Mouse (Mus musculus) embryonic facial prominence, embryonic 15.5 days (tissue): ENCODE data around the gene Zranb3. TPM values are rescaled to one million over a fixed set of nuclear protein-coding genes. Genes with fewer than 3 reads are reported as not detected.

ENCODE experiments used
- ATAC-seq: fragments of 200-750 bp; cut with Nextera tagmentation; 2 replicates; pipeline ENCODE4 v1.8.0; 2017; ENCODE audit warnings: low read depth, moderate TSS enrichment; ENCODE audit not compliant: insufficient number of reproducible peaks, low FRiP score, low TSS enrichment
- H3K27ac ChIP-seq: fragments of 300-500 bp; sonication (generic); replicated peaks from 2 replicates; pipeline ENCODE4 v1.5.1; 2015; ENCODE audit warnings: mild to moderate bottlenecking, inconsistent platforms
- H3K27me3 ChIP-seq: fragments of 300-500 bp; sonication (generic); 2 replicates; pipeline ENCODE4 v1.6.1; 2015; ENCODE audit warnings: inconsistent platforms
- H3K36me3 ChIP-seq: fragments of 300-500 bp; sonication (generic); 2 replicates; pipeline ENCODE4 v1.6.1; 2015; ENCODE audit warnings: mild to moderate bottlenecking, inconsistent platforms
- H3K4me1 ChIP-seq: fragments of 300-500 bp; sonication (generic); 2 replicates; pipeline ENCODE4 v1.6.1; 2015; ENCODE audit warnings: inconsistent platforms
- H3K4me2 ChIP-seq: fragments of 300-500 bp; sonication (generic); replicated peaks from 2 replicates; pipeline ENCODE4 v1.6.1; 2015; ENCODE audit warnings: mild to moderate bottlenecking, inconsistent platforms
- H3K4me3 ChIP-seq: fragments of 300-500 bp; sonication (generic); replicated peaks from 2 replicates; pipeline ENCODE4 v1.5.1; 2015; ENCODE audit warnings: mild to moderate bottlenecking, inconsistent platforms
- H3K9ac ChIP-seq: fragments of 300-500 bp; sonication (generic); 2 replicates; pipeline ENCODE4 v1.6.1; 2015; ENCODE audit warnings: inconsistent platforms
- H3K9me3 ChIP-seq: fragments of 300-500 bp; sonication (generic); replicated peaks from 2 replicates; pipeline ENCODE4 v1.6.1; 2016; ENCODE audit warnings: inconsistent platforms
- WGBS: fragments of 180-500 bp; shearing (Covaris S2); methylation state at CpG from one replicate; pipeline ENCODE4 v1.1.7; 2015; 5-methylcytosine and 5-hydroxymethylcytosine counted together
- polyA plus RNA-seq: library from polyadenylated mRNA; unstranded; fragments of >200 nt; fragmentation: Nextera tagmentation; extraction: Ambion mirVana; gene quantifications from 2 replicates; pipeline ENCODE4 v1.2.1, GENCODE M21; 2015

Zranb3 gene
- polyA plus RNA-seq, 1 experiment from 2014 or later, result 6.4 TPM

DNA sequence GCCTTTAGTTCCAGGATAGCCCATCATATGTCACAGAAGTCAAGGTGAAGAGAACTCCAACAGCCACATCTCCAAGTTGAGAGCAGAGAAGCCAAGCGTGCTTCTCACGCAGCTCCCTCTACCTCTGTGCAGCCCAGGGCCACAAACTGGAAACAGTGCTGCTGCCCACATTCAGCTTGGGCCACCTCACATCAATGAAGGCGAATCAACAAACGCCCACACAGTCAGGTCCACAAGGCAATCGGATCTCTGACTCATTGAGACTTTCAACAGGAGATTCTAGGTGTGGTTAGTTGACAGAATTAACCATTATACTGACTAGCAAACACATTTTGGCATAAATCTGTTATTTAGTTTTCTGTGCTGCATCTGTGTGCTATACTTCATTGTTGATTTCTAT lies 44.2 kb downstream of the Zranb3 start:
- no peaks in the 10 kb centered on the region for H3K36me3 ChIP-seq
- 89% methylated on average over 5 of the region's 5 CpGs for WGBS
- no peaks in the 10 kb centered on the region for H3K4me1 ChIP-seq
- no peaks in the 10 kb centered on the region for H3K27me3 ChIP-seq
- no peak for ATAC-seq
- H3K27ac ChIP-seq, result no peak overlapping the region
- H3K4me3 ChIP-seq, result no peak overlapping the region
- H3K9me3 ChIP-seq, result no peaks in the 10 kb centered on the region
- no peak overlapping the region for H3K9ac ChIP-seq
- no peak overlapping the region for H3K4me2 ChIP-seq

DNA sequence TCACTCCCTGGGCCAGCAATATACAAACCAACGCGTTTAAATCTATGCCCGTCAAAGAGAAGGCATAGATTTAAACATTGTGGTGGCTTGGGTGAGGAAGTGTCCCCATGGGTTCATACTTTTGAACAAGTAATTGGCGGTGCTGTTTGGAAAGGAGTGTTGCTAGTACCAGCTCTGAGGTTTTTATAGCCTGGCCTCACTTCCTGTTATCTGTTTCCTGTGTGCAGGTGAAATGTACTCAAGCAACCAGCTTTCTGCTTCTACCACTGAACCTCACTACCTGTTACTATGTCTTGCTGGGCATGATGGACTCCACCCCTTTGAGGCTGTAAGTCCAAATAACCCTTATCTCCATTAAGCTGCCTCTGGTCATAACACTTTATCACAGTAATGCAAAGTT lies 45.6 kb downstream of the Zranb3 start:
- H3K9me3 ChIP-seq, result no peaks in the 10 kb centered on the region
- no peak for ATAC-seq
- 98% methylated on average over 4 of the region's 4 CpGs for WGBS
- no peaks in the 10 kb centered on the region for H3K4me1 ChIP-seq
- no peak overlapping the region for H3K4me2 ChIP-seq
- no peak overlapping the region for H3K27ac ChIP-seq
- no peaks in the 10 kb centered on the region for H3K36me3 ChIP-seq
- no peak overlapping the region for H3K9ac ChIP-seq
- H3K4me3 ChIP-seq, result no peak overlapping the region
- H3K27me3 ChIP-seq, result no peaks in the 10 kb centered on the region

DNA sequence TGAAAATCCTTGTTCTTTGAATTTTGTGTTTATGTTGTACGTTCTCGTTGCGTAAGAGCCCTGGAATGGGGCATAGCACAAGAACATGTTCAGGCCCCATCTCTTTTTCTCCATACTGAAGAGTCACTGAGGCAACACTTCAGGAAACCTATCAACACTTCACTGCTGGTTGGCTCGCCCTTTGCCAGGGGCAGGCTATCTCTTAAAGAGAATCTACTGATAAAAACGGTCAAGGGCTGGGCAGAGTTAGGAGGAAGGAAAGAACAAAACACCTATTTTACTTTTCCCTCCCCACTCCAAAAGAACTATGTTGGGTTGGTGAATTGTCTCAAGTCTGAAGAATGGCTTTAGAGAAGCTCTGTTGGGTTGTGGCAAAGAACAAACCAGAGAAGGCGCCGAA lies 55.9 kb downstream of the Zranb3 start:
- WGBS, result 90% methylated on average over 7 of the region's 7 CpGs

DNA sequence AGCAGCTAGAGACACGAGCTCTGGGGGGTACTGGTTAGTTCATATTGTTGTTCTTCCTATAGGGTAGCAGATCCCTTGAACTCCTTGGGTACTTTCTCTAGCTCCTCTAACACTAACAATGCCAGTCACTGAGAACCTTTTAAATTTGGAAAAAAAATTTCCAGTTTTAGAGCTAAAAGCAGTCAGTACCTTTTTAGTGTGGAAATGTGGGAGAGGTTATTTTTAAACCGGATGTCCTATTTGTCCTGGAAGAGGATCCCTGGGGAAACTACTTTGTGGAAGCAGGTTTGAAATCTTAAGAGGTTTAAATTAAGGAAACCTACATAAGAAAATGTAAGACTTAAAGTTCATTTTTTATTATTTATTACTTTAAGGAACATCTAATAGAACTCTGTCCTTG lies 56.4 kb downstream of the Zranb3 start:
- no peaks in the 10 kb centered on the region for H3K4me1 ChIP-seq
- H3K27ac ChIP-seq, result no peak overlapping the region
- no peak overlapping the region for H3K4me2 ChIP-seq
- H3K9me3 ChIP-seq, result no peaks in the 10 kb centered on the region
- H3K9ac ChIP-seq, result no peak overlapping the region
- H3K36me3 ChIP-seq, result no peaks in the 10 kb centered on the region
- 78% methylated on average over 2 of the region's 2 CpGs for WGBS
- H3K4me3 ChIP-seq, result no peak overlapping the region
- no peaks in the 10 kb centered on the region for H3K27me3 ChIP-seq
- no peak for ATAC-seq

More for the DNA sequence above, 55.9 kb downstream of the Zranb3 start:
- no peak overlapping the region for H3K27ac ChIP-seq
- no peaks in the 10 kb centered on the region for H3K4me1 ChIP-seq
- H3K4me3 ChIP-seq, result no peak overlapping the region
- H3K9ac ChIP-seq, result no peak overlapping the region
- no peaks in the 10 kb centered on the region for H3K36me3 ChIP-seq
- no peak overlapping the region for H3K4me2 ChIP-seq
- no peaks in the 10 kb centered on the region for H3K27me3 ChIP-seq
- no peak for ATAC-seq
- H3K9me3 ChIP-seq, result no peaks in the 10 kb centered on the region

DNA sequence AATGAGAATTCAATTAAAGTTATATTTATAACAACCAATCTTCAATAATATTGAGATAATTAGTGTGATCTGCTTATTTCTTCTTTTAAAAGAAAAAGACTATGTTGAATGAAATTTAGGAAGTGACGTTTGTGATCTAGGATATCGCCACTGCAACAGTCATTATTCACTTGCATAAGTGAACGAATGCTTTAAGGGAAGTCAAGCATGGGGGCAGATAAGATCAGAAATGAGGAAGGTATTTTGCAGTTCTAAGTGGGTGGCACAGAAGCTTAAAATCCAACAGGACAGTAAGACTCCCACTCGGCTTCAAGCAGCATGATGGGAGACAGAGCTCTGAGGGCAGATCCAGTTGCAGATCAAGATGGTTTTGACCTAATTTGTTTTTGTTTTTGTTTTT lies 58.7 kb downstream of the Zranb3 start:
- ATAC-seq, result no peak
- Histone ChIP-seq H3K4me1 (no peaks in the 10 kb centered on the region), H3K4me3 (no peak overlapping the region), H3K9ac (no peak overlapping the region), H3K36me3 (no peaks in the 10 kb centered on the region), H3K27me3 (no peaks in the 10 kb centered on the region), H3K9me3 (no peaks in the 10 kb centered on the region), H3K4me2 (no peak overlapping the region), H3K27ac (no peak overlapping the region)
- 90% methylated on average over 4 of the region's 4 CpGs for WGBS

DNA sequence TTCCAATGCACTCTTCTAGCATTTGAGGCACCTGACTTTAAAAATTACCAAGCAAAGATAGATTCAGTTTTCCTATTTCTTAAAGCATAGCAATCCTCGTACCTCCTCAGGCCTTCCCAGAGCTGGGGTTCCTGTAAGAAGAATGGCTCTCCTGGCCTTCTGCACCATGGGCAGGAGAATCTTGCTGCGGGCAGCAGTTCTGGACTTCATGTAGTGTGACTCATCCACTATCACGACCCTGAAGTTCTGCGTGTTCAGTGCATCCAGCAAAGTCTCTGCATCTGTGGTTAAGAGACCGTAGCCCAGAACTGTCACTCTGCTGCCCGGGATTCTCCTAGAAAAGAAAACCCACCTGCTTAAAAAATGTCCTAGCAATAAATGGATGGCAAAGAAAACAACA lies 66.6 kb downstream of the Zranb3 start:
- Histone ChIP-seq H3K36me3 (no peaks in the 10 kb centered on the region), H3K27me3 (no peaks in the 10 kb centered on the region), H3K9me3 (no peaks in the 10 kb centered on the region), H3K4me2 (no peak overlapping the region), H3K27ac (no peak overlapping the region), H3K4me1 (no peaks in the 10 kb centered on the region), H3K4me3 (no peak overlapping the region), H3K9ac (no peak overlapping the region)
- ATAC-seq, result no peak
- 86% methylated on average over 6 of the region's 6 CpGs for WGBS

DNA sequence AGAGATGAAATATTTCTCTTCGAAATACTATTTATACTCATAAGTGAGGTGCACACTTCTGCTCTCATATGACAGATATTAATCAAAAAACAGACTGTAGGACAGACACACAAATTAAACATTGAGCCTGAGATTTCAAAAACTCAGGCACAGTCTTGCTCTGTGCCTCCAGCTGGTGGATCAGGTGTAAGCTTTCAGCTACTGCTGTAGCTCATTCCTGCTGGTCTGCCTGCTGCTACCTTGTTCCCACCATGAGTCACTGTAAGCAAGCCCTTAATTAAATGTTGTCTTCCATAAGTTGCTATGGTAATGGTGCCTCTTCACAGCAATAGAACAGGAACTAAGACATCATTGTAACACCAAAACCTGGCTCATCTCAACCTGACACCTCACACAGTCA lies 70.7 kb downstream of the Zranb3 start:
- no peak overlapping the region for H3K27ac ChIP-seq
- 86% methylated on average over 1 of the region's 1 CpGs for WGBS
- no peaks in the 10 kb centered on the region for H3K9me3 ChIP-seq

DNA sequence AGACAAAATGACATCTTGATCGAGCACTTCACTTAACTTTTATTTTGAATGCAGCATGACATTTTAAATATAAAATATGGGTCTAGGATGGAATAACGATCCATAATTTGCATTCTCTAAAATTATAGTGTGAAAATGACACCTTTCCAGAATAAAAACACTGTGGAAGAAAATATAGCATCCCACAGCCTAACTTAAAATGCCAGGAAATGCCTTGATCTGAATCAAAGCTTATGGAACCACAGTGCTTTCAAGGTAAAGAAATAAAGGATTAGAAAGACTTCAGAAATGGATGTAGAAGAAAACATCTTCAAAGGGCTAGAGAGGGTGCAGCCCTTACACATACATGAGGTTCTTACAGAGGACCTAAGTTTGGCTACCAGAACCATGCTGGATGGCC lies 71.3 kb downstream of the Zranb3 start:
- WGBS, result 84% methylated on average over 2 of the region's 2 CpGs
- H3K4me1 ChIP-seq, result no peaks in the 10 kb centered on the region
- H3K9me3 ChIP-seq, result no peaks in the 10 kb centered on the region
- H3K4me2 ChIP-seq, result no peak overlapping the region
- H3K27ac ChIP-seq, result no peak overlapping the region
- H3K4me3 ChIP-seq, result no peak overlapping the region
- H3K27me3 ChIP-seq, result no peaks in the 10 kb centered on the region
- no peak for ATAC-seq
- no peaks in the 10 kb centered on the region for H3K36me3 ChIP-seq
- no peak overlapping the region for H3K9ac ChIP-seq

More for the DNA sequence above, 70.7 kb downstream of the Zranb3 start:
- Histone ChIP-seq H3K36me3 (no peaks in the 10 kb centered on the region), H3K4me2 (no peak overlapping the region), H3K9ac (no peak overlapping the region), H3K4me1 (no peaks in the 10 kb centered on the region), H3K27me3 (no peaks in the 10 kb centered on the region), H3K4me3 (no peak overlapping the region)
- ATAC-seq, result no peak

DNA sequence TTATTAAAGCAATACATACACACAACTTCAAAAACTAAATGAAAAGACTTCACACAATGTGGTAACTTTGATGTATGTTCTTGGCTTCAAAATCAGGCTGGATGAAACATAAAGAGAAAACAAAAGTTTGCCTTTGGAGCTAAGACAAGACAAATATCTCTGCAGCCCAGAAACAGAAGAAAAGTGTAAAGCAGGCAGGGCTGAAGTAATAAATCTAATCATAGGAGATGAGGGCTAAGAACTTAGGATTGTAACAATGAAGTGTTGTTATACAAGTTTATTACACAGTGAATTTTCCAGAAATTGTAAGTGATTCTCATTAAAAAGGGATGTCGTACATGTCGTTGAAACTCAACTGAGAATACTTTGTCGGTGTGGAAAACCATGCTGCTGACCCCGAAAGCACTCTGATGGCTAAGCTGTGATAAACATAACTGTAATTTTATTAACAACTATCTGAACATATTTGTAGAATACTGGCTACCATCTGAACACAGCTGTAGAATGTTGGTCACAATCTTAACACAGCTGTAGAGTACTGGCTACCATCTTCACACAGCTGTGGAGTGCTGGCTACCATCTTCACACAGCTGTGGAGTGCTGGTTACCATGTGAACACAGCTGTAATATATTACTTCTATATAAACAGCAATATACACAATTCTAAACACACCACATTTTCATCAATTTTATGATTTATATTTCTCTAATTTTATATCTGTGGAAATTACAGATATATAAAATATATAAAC lies 78.3 kb downstream of the Zranb3 start:
- Histone ChIP-seq H3K4me3 (no peak overlapping the region), H3K9me3 (no peaks in the 10 kb centered on the region), H3K27me3 (no peaks in the 10 kb centered on the region), H3K4me2 (no peak overlapping the region), H3K4me1 (no peaks in the 10 kb centered on the region), H3K36me3 (no peaks in the 10 kb centered on the region), H3K9ac (no peak overlapping the region), H3K27ac (no peak overlapping the region)
- ATAC-seq, result no peak
- WGBS, result 80% methylated on average over 4 of the region's 4 CpGs

DNA sequence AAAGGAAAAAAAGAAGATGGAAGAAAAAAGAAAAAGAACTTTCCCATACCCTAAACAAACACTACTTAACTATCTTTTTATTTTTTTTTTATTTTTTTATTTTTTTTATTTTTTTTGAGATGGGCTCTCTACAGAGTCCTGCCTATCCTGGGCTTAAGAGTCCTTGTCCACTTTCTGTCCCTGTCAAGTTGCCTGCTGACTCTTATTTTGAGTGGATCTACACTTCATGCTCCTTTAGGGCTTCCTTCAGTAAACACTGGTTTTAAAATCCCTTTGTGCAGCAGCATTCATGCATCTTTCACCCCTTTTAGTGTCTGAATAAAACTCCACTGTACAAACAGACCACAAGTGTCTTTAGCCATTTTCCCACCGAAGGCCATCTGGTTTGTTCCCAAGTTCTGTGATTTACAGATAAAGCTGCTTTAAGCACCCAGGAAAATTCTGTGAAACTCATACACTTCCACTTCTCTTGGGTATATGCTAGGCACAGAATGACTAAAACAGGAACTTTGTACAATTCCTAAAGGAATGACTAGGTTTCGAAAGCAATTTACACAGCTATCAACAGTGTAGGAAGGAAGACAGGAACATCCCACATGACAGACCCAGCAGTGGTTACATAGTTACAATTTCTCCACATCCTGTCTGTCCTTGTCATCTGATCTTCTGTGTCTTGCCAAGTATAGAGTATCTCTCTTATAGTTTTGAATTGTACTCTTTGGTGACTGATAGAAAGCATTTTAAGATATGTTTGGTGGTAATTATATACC lies 82.7 kb downstream of the Zranb3 start:
- ATAC-seq, result no peak
- Histone ChIP-seq H3K4me2 (no peak overlapping the region), H3K9ac (no peak overlapping the region), H3K4me3 (no peak overlapping the region), H3K27ac (no peak overlapping the region), H3K27me3 (no peaks in the 10 kb centered on the region), H3K4me1 (no peaks in the 10 kb centered on the region), H3K9me3 (no peaks in the 10 kb centered on the region), H3K36me3 (no peaks in the 10 kb centered on the region)
- 67% methylated on average over 2 of the region's 2 CpGs for WGBS

DNA sequence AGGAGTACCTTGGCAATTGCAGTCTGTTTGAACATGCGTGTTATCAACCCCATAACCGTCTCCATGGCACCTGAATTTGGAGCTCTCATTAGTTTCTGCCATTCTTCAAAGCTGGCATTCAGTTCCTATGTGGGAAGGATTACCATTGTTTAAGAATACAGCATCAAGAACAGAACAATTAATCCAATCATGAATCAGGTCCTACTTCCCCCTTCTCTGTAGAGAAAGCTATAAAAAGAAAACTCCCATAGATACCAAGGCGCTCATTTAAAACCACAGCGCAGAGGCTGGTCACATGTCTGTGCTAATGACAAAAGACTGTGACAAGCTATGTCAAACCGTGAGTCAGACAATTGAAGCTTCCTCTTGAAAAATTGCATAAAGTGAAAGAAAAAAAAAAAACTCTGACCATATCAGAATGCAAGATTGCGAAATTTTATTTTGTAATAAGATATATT lies 86.8 kb downstream of the Zranb3 start:
- no peak overlapping the region for H3K4me3 ChIP-seq
- H3K36me3 ChIP-seq, result no peaks in the 10 kb centered on the region
- H3K27ac ChIP-seq, result no peak overlapping the region
- H3K9me3 ChIP-seq, result no peaks in the 10 kb centered on the region
- H3K4me2 ChIP-seq, result no peak overlapping the region
- no peaks in the 10 kb centered on the region for H3K27me3 ChIP-seq
- no peak for ATAC-seq
- H3K4me1 ChIP-seq, result no peaks in the 10 kb centered on the region
- WGBS, result 86% methylated on average over 6 of the region's 6 CpGs
- H3K9ac ChIP-seq, result no peak overlapping the region
